Mouse (Mus musculus) hindbrain, embryonic 13.5 days (tissue): ENCODE data around the gene Prom2. TPM values are rescaled to one million over a fixed set of nuclear protein-coding genes. Genes with fewer than 3 reads are reported as not detected.

Experiments
- polyA plus RNA-seq: library from polyadenylated mRNA; unstranded; fragments of >200 nt; fragmentation: Nextera tagmentation; extraction: Ambion mirVana; gene quantifications from 2 replicates; pipeline ENCODE4 v1.2.1, GENCODE M21; 2015

The Prom2 gene
- polyA plus RNA-seq, 1 experiment from 2014 or later = 0.10 TPM

Other genes starting within 250 kb of the Prom2 start
- 7.1 and 7.2 TPM in 2 replicates for gene Dusp2, start 205.3 kb downstream of the Prom2 start, polyA plus RNA-seq
- not detected in 2 replicates for gene Astl, start 202.8 kb downstream of the Prom2 start, polyA plus RNA-seq
- gene Adra2b, start 178.3 kb downstream of the Prom2 start, polyA plus RNA-seq = 0.47 and 0.55 TPM in 2 replicates
- gene Gpat2, start 116.3 kb downstream of the Prom2 start, polyA plus RNA-seq = 0.09 and 0.12 TPM in 2 replicates
- 33.3 and 37.1 TPM in 2 replicates for gene Fahd2a, start 96.9 kb downstream of the Prom2 start, polyA plus RNA-seq
- gene Kcnip3, start 19.4 kb downstream of the Prom2 start, polyA plus RNA-seq = 3.6 and 4.8 TPM in 2 replicates
- gene Zfp661, start 45.6 kb upstream of the Prom2 start, polyA plus RNA-seq = 8.0 and 8.7 TPM in 2 replicates
- 152 and 158 TPM in 2 replicates for gene Mrps5, start 45.8 kb upstream of the Prom2 start, polyA plus RNA-seq
- 2.6 and 2.7 TPM in 2 replicates for gene Mal, start 115.2 kb upstream of the Prom2 start, polyA plus RNA-seq
- 0.60 and 0.69 TPM in 2 replicates for gene Mall, start 188.5 kb upstream of the Prom2 start, polyA plus RNA-seq
- gene Nphp1, start 247.4 kb upstream of the Prom2 start, polyA plus RNA-seq = 18.8 and 19.9 TPM in 2 replicates